Mouse (Mus musculus): ENCODE measurements at regions not wholly inside any gene's neighbourhood (a gene's known extent, or its start where the extent isn't known, plus 50 kb on each side); places are given as distances from the start of the nearest gene placed in this dataset.

GRCm38 (mm10) chr8:36306336-36306735 lies 540.7 kb downstream of the Gm19410 start:
- TF ChIP-seq CTCF (IDR thresholded peaks at IDR 0.05; ENCODE audit: low read depth) (no peak), EP300 (optimal IDR thresholded peaks at IDR 0.05) (no peak)

All from stomach, postnatal 0 days (tissue).